Mouse (Mus musculus) midbrain, embryonic 11.5 days (tissue): ENCODE results near the gene Micu2. TPM values are rescaled to one million over a fixed set of nuclear protein-coding genes. Genes with fewer than 3 reads are reported as not detected.

Experiments used
- ATAC-seq: fragments of 200-750 bp; cut with Nextera tagmentation; 2 replicates; pipeline ENCODE4 v1.8.0; 2017; ENCODE audit warnings: moderate TSS enrichment, moderate library complexity; ENCODE audit not compliant: low FRiP score
- DNase-seq: peaks from one replicate; pipeline ENCODE4 v3.0.0; 2015; ENCODE audit warnings: low spot score; ENCODE audit errors: missing footprints
- H3K27ac ChIP-seq: fragments of 300-500 bp; sonication (generic); 2 replicates; pipeline ENCODE4 v1.5.1; 2014; ENCODE audit warnings: low read depth, low read length
- H3K27me3 ChIP-seq: fragments of 300-500 bp; sonication (generic); 2 replicates; pipeline ENCODE4 v1.6.1; 2014; ENCODE audit warnings: mild to moderate bottlenecking, low read length, moderate library complexity, mixed read lengths; ENCODE audit not compliant: control insufficient read depth, insufficient read depth
- H3K36me3 ChIP-seq: fragments of 300-500 bp; sonication (generic); 2 replicates; pipeline ENCODE4 v1.6.1; 2014; ENCODE audit warnings: mild to moderate bottlenecking, low read length, moderate library complexity, mixed read lengths; ENCODE audit not compliant: control insufficient read depth, insufficient read depth
- H3K4me1 ChIP-seq: fragments of 300-500 bp; sonication (generic); 2 replicates; pipeline ENCODE4 v1.6.1; 2014; ENCODE audit warnings: low read length; ENCODE audit not compliant: control insufficient read depth, insufficient read depth
- H3K4me2 ChIP-seq: fragments of 300-500 bp; sonication (generic); 2 replicates; pipeline ENCODE4 v1.6.1; 2014; ENCODE audit warnings: mild to moderate bottlenecking, moderate library complexity
- H3K4me3 ChIP-seq: fragments of 300-500 bp; sonication (generic); 2 replicates; pipeline ENCODE4 v1.5.1; 2014; ENCODE audit warnings: low read depth, low read length
- H3K9ac ChIP-seq: fragments of 300-500 bp; sonication (generic); 2 replicates; pipeline ENCODE4 v1.6.1; 2014; ENCODE audit warnings: low read length
- H3K9me3 ChIP-seq: fragments of 300-500 bp; sonication (generic); 2 replicates; pipeline ENCODE4 v1.6.1; 2016; ENCODE audit warnings: low read length; ENCODE audit not compliant: control insufficient read depth
- WGBS: fragments of 180-500 bp; shearing (Covaris S2); extraction: QIAGEN DNeasy Blood & Tissue Kit; methylation state at CpG from one replicate; pipeline ENCODE4 v1.1.7; 2014; 5-methylcytosine and 5-hydroxymethylcytosine counted together
- polyA plus RNA-seq: library from polyadenylated mRNA; unstranded; fragments of >200 nt; fragmentation: Nextera tagmentation; extraction: Ambion mirVana; gene quantifications from 2 replicates; pipeline ENCODE4 v1.2.1, GENCODE M21; 2014

Gene Micu2
- polyA plus RNA-seq, 1 experiment from 2014 or later: 54.5 TPM

DNA sequence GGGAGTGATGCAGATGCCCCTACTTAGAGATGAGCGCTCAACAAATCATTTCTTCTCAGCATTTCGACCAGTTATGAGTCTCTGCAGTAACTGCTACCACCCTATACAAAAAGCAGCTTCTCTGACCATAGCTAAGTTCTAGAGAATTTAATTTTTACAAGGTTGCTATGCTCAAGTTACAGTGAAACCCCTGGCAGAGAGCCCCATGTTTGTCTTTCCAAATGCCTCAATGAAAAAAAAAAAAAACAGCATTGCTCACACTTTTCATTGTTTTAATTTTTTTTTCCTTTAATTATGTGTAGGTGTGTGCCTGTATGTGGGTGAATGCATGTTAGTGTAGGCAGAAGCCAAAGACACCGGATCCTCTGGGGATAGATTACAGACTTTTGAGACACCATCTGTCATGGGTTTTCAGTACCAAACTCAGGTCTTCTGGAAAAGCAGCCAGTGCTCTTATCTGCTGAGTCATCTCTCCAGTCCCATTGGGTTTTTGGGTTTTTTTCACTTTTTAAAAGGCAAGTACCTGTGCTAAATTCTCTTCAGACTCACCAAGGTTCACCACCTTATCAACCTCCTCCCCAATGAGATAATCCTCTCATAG, 132.3 kb downstream of the Micu2 start:
- H3K4me2 ChIP-seq: no peak overlapping the region
- no peak overlapping the region for H3K4me3 ChIP-seq
- no peak overlapping the region for H3K9ac ChIP-seq
- no peaks in the 10 kb centered on the region for H3K27me3 ChIP-seq
- 96% methylated on average over 3 of the region's 3 CpGs for WGBS
- no peak overlapping the region for H3K27ac ChIP-seq
- 0 out of 2 replicates have a peak, but pooled peaks cover 2% of the 10 kb centered on the region for H3K36me3 ChIP-seq
- no peaks in the 10 kb centered on the region for H3K9me3 ChIP-seq
- DNase-seq (no peak), ATAC-seq (no peak)
- no peaks in the 10 kb centered on the region for H3K4me1 ChIP-seq

Other genes starting within 250 kb of the Micu2 start
- 10.7 and 11.2 TPM in 2 replicates for gene Lats2, start 240.9 kb downstream of the Micu2 start, polyA plus RNA-seq
- gene Sap18, start 201.1 kb downstream of the Micu2 start, polyA plus RNA-seq: 23.6 and 27.9 TPM in 2 replicates
- 43.0 and 47.1 TPM in 2 replicates for gene Ska3, start 173.1 kb downstream of the Micu2 start, polyA plus RNA-seq
- gene Mrpl57, start 173.0 kb downstream of the Micu2 start, polyA plus RNA-seq: 129 and 136 TPM in 2 replicates
- gene Zdhhc20, start 109.0 kb downstream of the Micu2 start, polyA plus RNA-seq: 53.6 and 59.1 TPM in 2 replicates
- 1.8 and 2.0 TPM in 2 replicates for gene Fgf9, start 71.3 kb upstream of the Micu2 start, polyA plus RNA-seq